Mouse (Mus musculus) embryonic facial prominence, embryonic 12.5 days (tissue): ENCODE measurements at regions not wholly inside any gene's neighbourhood (a gene's known extent, or its start where the extent isn't known, plus 50 kb on each side); places are given as distances from the start of the nearest gene placed in this dataset.

Source experiments
- ATAC-seq: fragments of 200-750 bp; cut with Nextera tagmentation; 2 replicates; pipeline ENCODE4 v1.8.0; 2017; ENCODE audit not compliant: insufficient number of reproducible peaks, insufficient read depth, low FRiP score, low TSS enrichment
- H3K27ac ChIP-seq: fragments of 300-500 bp; sonication (generic); 2 replicates; pipeline ENCODE4 v1.5.1; 2016; ENCODE audit warnings: mild to moderate bottlenecking
- H3K27me3 ChIP-seq: fragments of 300-500 bp; sonication (generic); 2 replicates; pipeline ENCODE4 v1.6.1; 2016; ENCODE audit warnings: mild to moderate bottlenecking, moderate library complexity
- H3K36me3 ChIP-seq: fragments of 300-500 bp; sonication (generic); 2 replicates; pipeline ENCODE4 v1.6.1; 2016; ENCODE audit warnings: mild to moderate bottlenecking
- H3K4me1 ChIP-seq: fragments of 300-500 bp; sonication (generic); 2 replicates; pipeline ENCODE4 v1.6.1; 2016
- H3K4me2 ChIP-seq: fragments of 300-500 bp; sonication (generic); replicated peaks from 2 replicates; pipeline ENCODE4 v1.6.1; 2016; ENCODE audit warnings: mild to moderate bottlenecking, moderate library complexity
- H3K4me3 ChIP-seq: fragments of 300-500 bp; sonication (generic); 2 replicates; pipeline ENCODE4 v1.5.1; 2016; ENCODE audit warnings: mild to moderate bottlenecking
- H3K9ac ChIP-seq: fragments of 300-500 bp; sonication (generic); 2 replicates; pipeline ENCODE4 v1.6.1; 2016; ENCODE audit warnings: mild to moderate bottlenecking, moderate library complexity
- H3K9me3 ChIP-seq: fragments of 300-500 bp; sonication (generic); 2 replicates; pipeline ENCODE4 v1.6.1; 2016; ENCODE audit warnings: mild to moderate bottlenecking, moderate library complexity
- WGBS: fragments of 180-500 bp; shearing (Covaris S2); methylation state at CpG from one replicate; pipeline ENCODE4 v1.1.7; 2016; 5-methylcytosine and 5-hydroxymethylcytosine counted together

- WGBS: 79% methylated on average over 4 of the region's 4 CpGs
- ATAC-seq: no peak
- no peaks in the 10 kb centered on the region for H3K9me3 ChIP-seq
- no peak overlapping the region for H3K4me3 ChIP-seq
- H3K4me2 ChIP-seq: no peak overlapping the region
- H3K36me3 ChIP-seq: no peaks in the 10 kb centered on the region
- no peak overlapping the region for H3K9ac ChIP-seq
- no peak overlapping the region for H3K27ac ChIP-seq
- H3K27me3 ChIP-seq: no peaks in the 10 kb centered on the region
- no peaks in the 10 kb centered on the region for H3K4me1 ChIP-seq
Observed at GRCm38 (mm10) chr9:91073366-91074174, 288.6 kb upstream of the Zic4 start.

GRCm38 (mm10) chr9:91074175-91074480 lies 288.1 kb upstream of the Zic4 start:
- Histone ChIP-seq H3K4me2 (no peak overlapping the region), H3K9ac (no peak overlapping the region), H3K27ac (no peak overlapping the region), H3K27me3 (no peaks in the 10 kb centered on the region), H3K36me3 (no peaks in the 10 kb centered on the region), H3K9me3 (no peaks in the 10 kb centered on the region), H3K4me3 (no peak overlapping the region), H3K4me1 (no peaks in the 10 kb centered on the region)
- ATAC-seq: no peak
- WGBS: 57% methylated on average over 5 of the region's 5 CpGs

GRCm38 (mm10) chr9:91077490-91077889 lies 284.7 kb upstream of the Zic4 start:
- Histone ChIP-seq H3K27me3 (no peaks in the 10 kb centered on the region), H3K36me3 (no peaks in the 10 kb centered on the region), H3K4me3 (no peak overlapping the region), H3K27ac (no peak overlapping the region), H3K4me2 (no peak overlapping the region), H3K9ac (no peak overlapping the region), H3K4me1 (no peaks in the 10 kb centered on the region), H3K9me3 (no peaks in the 10 kb centered on the region)
- ATAC-seq: no peak
- WGBS: 45% methylated on average over 1 of the region's 1 CpGs

- 24% methylated on average over 1 of the region's 1 CpGs for WGBS
- Histone ChIP-seq H3K4me2 (no peak overlapping the region), H3K27ac (no peak overlapping the region), H3K4me3 (no peak overlapping the region), H3K4me1 (no peaks in the 10 kb centered on the region), H3K36me3 (no peaks in the 10 kb centered on the region), H3K9ac (no peak overlapping the region), H3K27me3 (no peaks in the 10 kb centered on the region), H3K9me3 (no peaks in the 10 kb centered on the region)
- ATAC-seq: no peak
Observed at GRCm38 (mm10) chr9:91083791-91084190, 278.4 kb upstream of the Zic4 start.

- Histone ChIP-seq H3K4me1 (no peaks in the 10 kb centered on the region), H3K36me3 (no peaks in the 10 kb centered on the region), H3K4me2 (no peak overlapping the region), H3K4me3 (no peak overlapping the region), H3K27ac (no peak overlapping the region), H3K9ac (no peak overlapping the region), H3K9me3 (no peaks in the 10 kb centered on the region), H3K27me3 (no peaks in the 10 kb centered on the region)
- 79% methylated on average over 3 of the region's 3 CpGs for WGBS
- ATAC-seq: no peak
Observed at GRCm38 (mm10) chr9:91085923-91086322, 276.3 kb upstream of the Zic4 start.

- Histone ChIP-seq H3K36me3 (no peaks in the 10 kb centered on the region), H3K27me3 (no peaks in the 10 kb centered on the region), H3K4me3 (no peak overlapping the region), H3K9ac (no peak overlapping the region), H3K4me1 (no peaks in the 10 kb centered on the region), H3K9me3 (no peaks in the 10 kb centered on the region), H3K4me2 (no peak overlapping the region), H3K27ac (no peak overlapping the region)
- ATAC-seq: no peak
- 58% methylated on average over 2 of the region's 2 CpGs for WGBS
Observed at GRCm38 (mm10) chr9:91089348-91089747, 272.9 kb upstream of the Zic4 start.

GRCm38 (mm10) chr9:91091421-91092050 lies 270.7 kb upstream of the Zic4 start:
- no peak overlapping the region for H3K9ac ChIP-seq
- 85% methylated on average over 1 of the region's 1 CpGs for WGBS
- H3K4me2 ChIP-seq: no peak overlapping the region
- no peaks in the 10 kb centered on the region for H3K27me3 ChIP-seq
- no peaks in the 10 kb centered on the region for H3K36me3 ChIP-seq
- no peaks in the 10 kb centered on the region for H3K9me3 ChIP-seq
- no peak for ATAC-seq
- H3K4me1 ChIP-seq: no peaks in the 10 kb centered on the region
- H3K27ac ChIP-seq: no peak overlapping the region
- no peak overlapping the region for H3K4me3 ChIP-seq

- H3K4me2 ChIP-seq: no peak overlapping the region
- H3K4me1 ChIP-seq: no peaks in the 10 kb centered on the region
- H3K9ac ChIP-seq: no peak overlapping the region
- ATAC-seq: no peak
- H3K27me3 ChIP-seq: no peaks in the 10 kb centered on the region
- WGBS: 64% methylated on average over 1 of the region's 1 CpGs
- H3K4me3 ChIP-seq: no peak overlapping the region
- H3K9me3 ChIP-seq: no peaks in the 10 kb centered on the region
- no peak overlapping the region for H3K27ac ChIP-seq
- no peaks in the 10 kb centered on the region for H3K36me3 ChIP-seq
Observed at GRCm38 (mm10) chr9:91101614-91102407, 260.4 kb upstream of the Zic4 start.

GRCm38 (mm10) chr9:91122441-91123035 lies 239.7 kb upstream of the Zic4 start:
- 79% methylated on average over 5 of the region's 5 CpGs for WGBS
- no peaks in the 10 kb centered on the region for H3K9me3 ChIP-seq
- H3K36me3 ChIP-seq: no peaks in the 10 kb centered on the region
- H3K27ac ChIP-seq: no peak overlapping the region
- no peak overlapping the region for H3K9ac ChIP-seq
- H3K4me3 ChIP-seq: no peak overlapping the region
- H3K27me3 ChIP-seq: no peaks in the 10 kb centered on the region
- no peak for ATAC-seq
- no peaks in the 10 kb centered on the region for H3K4me1 ChIP-seq
- no peak overlapping the region for H3K4me2 ChIP-seq

GRCm38 (mm10) chr9:91123208-91123607 lies 239.0 kb upstream of the Zic4 start:
- Histone ChIP-seq H3K27ac (no peak overlapping the region), H3K4me3 (no peak overlapping the region), H3K4me2 (no peak overlapping the region), H3K9ac (no peak overlapping the region), H3K36me3 (no peaks in the 10 kb centered on the region), H3K27me3 (no peaks in the 10 kb centered on the region), H3K4me1 (no peaks in the 10 kb centered on the region), H3K9me3 (no peaks in the 10 kb centered on the region)
- no peak for ATAC-seq
- WGBS: 81% methylated on average over 7 of the region's 7 CpGs

- H3K36me3 ChIP-seq: no peaks in the 10 kb centered on the region
- ATAC-seq: no peak
- 62% methylated on average over 8 of the region's 8 CpGs for WGBS
- H3K27me3 ChIP-seq: no peaks in the 10 kb centered on the region
- no peak overlapping the region for H3K4me2 ChIP-seq
- no peaks in the 10 kb centered on the region for H3K9me3 ChIP-seq
- H3K4me1 ChIP-seq: no peaks in the 10 kb centered on the region
- no peak overlapping the region for H3K9ac ChIP-seq
- H3K27ac ChIP-seq: no peak overlapping the region
- H3K4me3 ChIP-seq: no peak overlapping the region
Observed at GRCm38 (mm10) chr9:91126630-91127245, 235.5 kb upstream of the Zic4 start.
